Mouse (Mus musculus): ENCODE measurements around the gene Dock4.

Dock4 gene

GRCm38 (mm10) chr12:40568971-40569968, 123.5 kb downstream of the Dock4 start:
- DNase-seq (ENCODE audit: low spot score in 2 of 2), result no peak

GRCm38 (mm10) chr12:40570250-40570649, 124.5 kb downstream of the Dock4 start:
- DNase-seq (ENCODE audit: low spot score in 2 of 2), result no peak

- no peak for DNase-seq (ENCODE audit: low spot score in 2 of 2)
Observed at GRCm38 (mm10) chr12:40574051-40574450, 128.3 kb downstream of the Dock4 start.

- DNase-seq (ENCODE audit: low spot score in 2 of 2), result no peak
Observed at GRCm38 (mm10) chr12:40576749-40577148, 131.0 kb downstream of the Dock4 start.

GRCm38 (mm10) chr12:40580351-40580750, 134.6 kb downstream of the Dock4 start:
- no peak for DNase-seq (ENCODE audit: low spot score in 2 of 2)

- no peak for DNase-seq (ENCODE audit: low spot score in 2 of 2)
Observed at GRCm38 (mm10) chr12:40581037-40581436, 135.3 kb downstream of the Dock4 start.

GRCm38 (mm10) chr12:40582059-40582458, 136.3 kb downstream of the Dock4 start:
- DNase-seq (ENCODE audit: low spot score in 2 of 2), result no peak

GRCm38 (mm10) chr12:40584526-40585289, 139.0 kb downstream of the Dock4 start:
- DNase-seq (ENCODE audit: low spot score in 2 of 2), result no peak

GRCm38 (mm10) chr12:40585456-40586141, 139.8 kb downstream of the Dock4 start:
- no peak for DNase-seq (ENCODE audit: low spot score in 2 of 2)

- DNase-seq (ENCODE audit: low spot score in 2 of 2), result no peak
Observed at GRCm38 (mm10) chr12:40594161-40594560, 148.4 kb downstream of the Dock4 start.

- no peak for DNase-seq (ENCODE audit: low spot score in 2 of 2)
Observed at GRCm38 (mm10) chr12:40595440-40595839, 149.7 kb downstream of the Dock4 start.

- DNase-seq (ENCODE audit: low spot score in 2 of 2), result no peak
Observed at GRCm38 (mm10) chr12:40596020-40596419, 150.3 kb downstream of the Dock4 start.

GRCm38 (mm10) chr12:40596441-40596840, 150.7 kb downstream of the Dock4 start:
- DNase-seq (ENCODE audit: low spot score in 2 of 2), result no peak

GRCm38 (mm10) chr12:40599952-40600351, 154.2 kb downstream of the Dock4 start:
- no peak for DNase-seq (ENCODE audit: low spot score in 2 of 2)

GRCm38 (mm10) chr12:40605565-40605964, 159.8 kb downstream of the Dock4 start:
- no peak for DNase-seq (ENCODE audit: low spot score in 2 of 2)

- no peak for DNase-seq (ENCODE audit: low spot score in 2 of 2)
Observed at GRCm38 (mm10) chr12:40622926-40623325, 177.2 kb downstream of the Dock4 start.

GRCm38 (mm10) chr12:40626521-40626920, 180.8 kb downstream of the Dock4 start:
- no peak for DNase-seq (ENCODE audit: low spot score in 2 of 2)

- DNase-seq (ENCODE audit: low spot score in 2 of 2), result no peak
Observed at GRCm38 (mm10) chr12:40633242-40633641, 187.5 kb downstream of the Dock4 start.

GRCm38 (mm10) chr12:40634169-40634568, 188.4 kb downstream of the Dock4 start:
- no peak for DNase-seq (ENCODE audit: low spot score in 2 of 2)

GRCm38 (mm10) chr12:40635991-40636390, 190.2 kb downstream of the Dock4 start:
- DNase-seq (ENCODE audit: low spot score in 2 of 2), result no peak

GRCm38 (mm10) chr12:40637427-40637826, 191.7 kb downstream of the Dock4 start:
- DNase-seq (ENCODE audit: low spot score in 2 of 2), result no peak

GRCm38 (mm10) chr12:40645869-40646268, 200.1 kb downstream of the Dock4 start:
- no peak for DNase-seq (ENCODE audit: low spot score in 2 of 2)
